Mouse (Mus musculus) limb, embryonic 12.5 days (tissue): ENCODE data around the gene Ccdc60. TPM values are rescaled to one million over a fixed set of nuclear protein-coding genes. Genes with fewer than 3 reads are reported as not detected.

Source experiments
- polyA plus RNA-seq: library from polyadenylated mRNA; unstranded; fragments of >200 nt; fragmentation: Nextera tagmentation; extraction: Ambion mirVana; gene quantifications from 2 replicates; pipeline ENCODE4 v1.2.1, GENCODE M21; 2016

Gene Ccdc60
- polyA plus RNA-seq, 1 experiment from 2014 or later = 1.7 TPM

Other genes with a start within 250 kb of the Ccdc60 start
- not detected in 2 replicates for gene Tmem233, start 205.7 kb downstream of the Ccdc60 start, polyA plus RNA-seq
- 12.0 TPM in 2 replicates for gene Hspb8, start 133.9 kb upstream of the Ccdc60 start, polyA plus RNA-seq